Mouse (Mus musculus) neural tube, embryonic 14.5 days (tissue): Measurements from ENCODE around the gene Ptgr1. TPM values are rescaled to one million over a fixed set of nuclear protein-coding genes. Genes with fewer than 3 reads are reported as not detected.

Experiments used
- ATAC-seq: fragments of 200-750 bp; cut with Nextera tagmentation; 2 replicates; pipeline ENCODE4 v1.8.0; 2017; ENCODE audit warnings: low read depth, mild to moderate bottlenecking, moderate TSS enrichment, moderate library complexity
- H3K27ac ChIP-seq: fragments of 300-500 bp; sonication (generic); 2 replicates; pipeline ENCODE4 v1.5.1; 2014; ENCODE audit warnings: low read depth, mild to moderate bottlenecking, control low read depth, low read length, moderate library complexity, mixed read lengths
- H3K27me3 ChIP-seq: fragments of 300-500 bp; sonication (generic); 2 replicates; pipeline ENCODE4 v1.6.1; 2014; ENCODE audit warnings: low read length; ENCODE audit not compliant: control insufficient read depth, insufficient read depth
- H3K36me3 ChIP-seq: fragments of 300-500 bp; sonication (generic); 2 replicates; pipeline ENCODE4 v1.6.1; 2014; ENCODE audit warnings: low read length, mixed read lengths; ENCODE audit not compliant: control insufficient read depth, insufficient read depth
- H3K4me1 ChIP-seq: fragments of 300-500 bp; sonication (generic); 2 replicates; pipeline ENCODE4 v1.6.1; 2014; ENCODE audit warnings: low read length; ENCODE audit not compliant: control insufficient read depth, insufficient read depth
- H3K4me2 ChIP-seq: fragments of 300-500 bp; sonication (generic); 2 replicates; pipeline ENCODE4 v1.6.1; 2014; ENCODE audit warnings: mild to moderate bottlenecking, low read depth, low read length, control low read depth
- H3K4me3 ChIP-seq: fragments of 300-500 bp; sonication (generic); 2 replicates; pipeline ENCODE4 v1.5.1; 2014; ENCODE audit warnings: low read depth, low read length, control low read depth, mixed read lengths
- H3K9ac ChIP-seq: fragments of 300-500 bp; sonication (generic); replicated peaks from 2 replicates; pipeline ENCODE4 v1.6.1; 2014; ENCODE audit warnings: low read depth, mild to moderate bottlenecking, control low read depth, low read length, mixed read lengths
- H3K9me3 ChIP-seq: fragments of 300-500 bp; sonication (generic); 2 replicates; pipeline ENCODE4 v1.6.1; 2016; ENCODE audit warnings: low read length; ENCODE audit not compliant: control insufficient read depth
- WGBS: fragments of 180-500 bp; shearing (Covaris S2); extraction: QIAGEN DNeasy Blood & Tissue Kit; methylation state at CpG from one replicate; pipeline ENCODE4 v1.1.7; 2014; 5-methylcytosine and 5-hydroxymethylcytosine counted together
- polyA plus RNA-seq: library from polyadenylated mRNA; unstranded; fragments of >200 nt; fragmentation: Nextera tagmentation; extraction: Ambion mirVana; gene quantifications from 2 replicates; pipeline ENCODE4 v1.2.1, GENCODE M21; 2014

Gene Ptgr1
- polyA plus RNA-seq, 1 experiment from 2014 or later = 3.6 TPM

GRCm38 (mm10) chr4:58997081-58997480 lies 10.2 kb upstream of the Ptgr1 start:
- no peak overlapping the region for H3K27ac ChIP-seq
- H3K36me3 ChIP-seq = no peaks in the 10 kb centered on the region
- no peaks in the 10 kb centered on the region for H3K4me1 ChIP-seq
- H3K9me3 ChIP-seq = no peaks in the 10 kb centered on the region
- no peak overlapping the region for H3K4me2 ChIP-seq
- no peak for ATAC-seq
- H3K9ac ChIP-seq = no peak overlapping the region
- no peaks in the 10 kb centered on the region for H3K27me3 ChIP-seq
- 63% methylated on average over 5 of the region's 5 CpGs for WGBS
- no peak overlapping the region for H3K4me3 ChIP-seq

- H3K9ac ChIP-seq = no peak overlapping the region
- 70% methylated on average over 8 of the region's 8 CpGs for WGBS
- H3K4me3 ChIP-seq = no peak overlapping the region
- no peak for ATAC-seq
- no peaks in the 10 kb centered on the region for H3K4me1 ChIP-seq
- H3K27me3 ChIP-seq = no peaks in the 10 kb centered on the region
- no peak overlapping the region for H3K27ac ChIP-seq
- no peak overlapping the region for H3K4me2 ChIP-seq
- no peaks in the 10 kb centered on the region for H3K9me3 ChIP-seq
- H3K36me3 ChIP-seq = no peaks in the 10 kb centered on the region
These were observed 8.4 kb upstream of the Ptgr1 start for GRCm38 (mm10) chr4:58995251-58995693.

- Histone ChIP-seq H3K4me2 (no peak within 1 kb of the TSS), H3K4me1 (no peaks in the 10 kb centered on the region), H3K27ac (no peak within 1 kb of the TSS), H3K27me3 (no peaks in the 10 kb centered on the region), H3K4me3 (no peak within 1 kb of the TSS), H3K9ac (no peak within 1 kb of the TSS), H3K9me3 (no peaks in the 10 kb centered on the region), H3K36me3 (no peaks in the 10 kb centered on the region)
- 89% methylated on average over 4 of the region's 4 CpGs for WGBS
- ATAC-seq = no peak
These were observed 7.8 kb upstream of the Ptgr1 start, which contains the start of gene Dnajc25 for GRCm38 (mm10) chr4:58994762-58995161. TSS of gene Dnajc25 (plus strand) at chr4:58995062.

DNA sequence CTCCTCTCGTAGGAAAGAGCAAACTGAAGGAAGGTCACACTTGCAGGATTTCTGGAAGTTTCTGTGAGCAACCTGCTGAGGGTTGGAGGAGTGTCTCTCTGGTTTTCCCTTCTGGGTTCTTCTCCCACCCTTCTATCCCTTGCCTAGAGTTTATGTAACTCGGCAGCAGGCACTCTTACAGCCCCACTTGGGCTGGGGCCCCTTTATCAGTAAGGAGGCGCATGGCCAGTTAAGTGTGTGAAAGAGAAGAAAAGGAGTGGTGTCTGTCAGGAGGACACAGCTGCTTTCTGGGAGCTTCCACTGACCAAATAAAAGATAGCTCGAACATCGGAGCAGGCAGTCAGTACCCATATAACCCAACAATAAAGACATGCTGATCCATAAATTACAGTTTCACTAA lies 5.3 kb upstream of the Ptgr1 start:
- ATAC-seq = no peak
- H3K9me3 ChIP-seq = no peaks in the 10 kb centered on the region
- H3K4me2 ChIP-seq = no peak overlapping the region
- no peak overlapping the region for H3K27ac ChIP-seq
- WGBS = 77% methylated on average over 5 of the region's 5 CpGs
- H3K36me3 ChIP-seq = no peaks in the 10 kb centered on the region
- no peak overlapping the region for H3K4me3 ChIP-seq
- H3K4me1 ChIP-seq = no peaks in the 10 kb centered on the region
- H3K27me3 ChIP-seq = no peaks in the 10 kb centered on the region
- no peak overlapping the region for H3K9ac ChIP-seq

- Histone ChIP-seq H3K27ac (no peak overlapping the region), H3K4me2 (no peak overlapping the region), H3K9ac (no peak overlapping the region), H3K4me3 (no peak overlapping the region), H3K27me3 (no peaks in the 10 kb centered on the region), H3K9me3 (no peaks in the 10 kb centered on the region), H3K36me3 (no peaks in the 10 kb centered on the region), H3K4me1 (no peaks in the 10 kb centered on the region)
- WGBS = 88% methylated on average over 17 of the region's 17 CpGs
- ATAC-seq = no peak
These were observed 3.9 kb upstream of the Ptgr1 start for GRCm38 (mm10) chr4:58990609-58991434.

DNA sequence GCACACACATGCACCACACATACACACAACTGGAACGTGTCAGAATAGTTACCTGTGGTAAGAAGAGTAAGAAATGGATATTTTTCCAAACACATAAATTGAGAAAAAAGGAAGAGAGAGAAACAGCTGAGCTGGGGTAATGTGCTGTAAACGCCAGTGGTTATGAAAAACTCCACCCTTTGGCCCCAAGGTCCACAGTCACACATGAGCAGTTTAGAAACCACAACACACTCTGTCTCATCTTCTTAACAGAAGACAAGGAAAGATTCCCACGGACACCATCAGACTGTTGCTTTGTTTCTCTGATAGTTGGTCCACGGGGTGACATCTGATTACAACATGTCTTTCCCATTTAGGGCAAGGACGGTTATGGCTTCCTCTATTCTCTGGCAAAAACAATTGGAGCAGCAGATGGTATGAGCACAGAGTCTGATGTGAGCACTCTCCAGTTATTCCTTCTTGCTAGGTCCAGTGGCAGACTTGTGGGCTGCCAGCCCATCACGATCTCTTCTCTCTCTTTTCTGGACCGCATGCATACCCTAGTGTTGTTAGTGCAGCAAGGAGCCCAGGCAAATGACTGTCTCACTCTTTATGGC lies 2.5 kb upstream of the Ptgr1 start:
- ATAC-seq = no peak
- Histone ChIP-seq H3K9me3 (no peaks in the 10 kb centered on the region), H3K9ac (no peak overlapping the region), H3K4me1 (no peaks in the 10 kb centered on the region), H3K4me2 (no peak overlapping the region), H3K27me3 (no peaks in the 10 kb centered on the region), H3K36me3 (no peaks in the 10 kb centered on the region), H3K4me3 (no peak overlapping the region), H3K27ac (no peak overlapping the region)
- 80% methylated on average over 7 of the region's 7 CpGs for WGBS

DNA sequence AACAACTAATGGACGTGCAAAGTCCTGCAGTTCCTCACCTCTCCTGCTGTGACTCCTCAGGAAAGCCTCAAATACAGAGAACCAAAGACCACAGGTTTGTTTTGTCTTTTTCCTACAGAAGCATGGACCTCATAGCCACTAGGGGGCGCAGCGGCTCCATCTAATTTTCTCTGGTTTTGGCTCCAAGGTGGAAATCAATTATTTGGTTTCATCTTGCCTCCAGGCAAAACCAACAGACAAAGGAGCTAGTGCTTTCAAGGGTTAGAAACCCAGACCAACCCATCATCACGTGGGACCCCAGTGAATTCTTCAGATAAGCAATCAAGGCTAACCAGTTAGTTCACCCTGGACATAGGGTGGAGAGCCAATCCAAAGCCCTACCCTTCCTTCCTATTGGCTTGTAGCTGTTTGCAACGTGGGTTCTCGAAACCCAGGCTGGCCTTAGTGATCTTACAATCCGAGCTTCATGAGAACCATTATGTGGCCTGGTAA lies 1.7 kb downstream of the Ptgr1 start:
- 28% methylated on average over 7 of the region's 7 CpGs for WGBS
- Histone ChIP-seq H3K9ac (no peak overlapping the region), H3K27me3 (no peaks in the 10 kb centered on the region), H3K4me3 (no peak overlapping the region), H3K4me2 (no peak overlapping the region), H3K36me3 (no peaks in the 10 kb centered on the region), H3K9me3 (no peaks in the 10 kb centered on the region), H3K4me1 (no peaks in the 10 kb centered on the region), H3K27ac (no peak overlapping the region)
- peak; percentile 42; the same call in 1 of the 2 replicates for ATAC-seq

GRCm38 (mm10) chr4:58982806-58983205 lies 4.1 kb downstream of the Ptgr1 start:
- ATAC-seq = no peak
- no peaks in the 10 kb centered on the region for H3K9me3 ChIP-seq
- WGBS = 91% methylated on average over 8 of the region's 8 CpGs

DNA sequence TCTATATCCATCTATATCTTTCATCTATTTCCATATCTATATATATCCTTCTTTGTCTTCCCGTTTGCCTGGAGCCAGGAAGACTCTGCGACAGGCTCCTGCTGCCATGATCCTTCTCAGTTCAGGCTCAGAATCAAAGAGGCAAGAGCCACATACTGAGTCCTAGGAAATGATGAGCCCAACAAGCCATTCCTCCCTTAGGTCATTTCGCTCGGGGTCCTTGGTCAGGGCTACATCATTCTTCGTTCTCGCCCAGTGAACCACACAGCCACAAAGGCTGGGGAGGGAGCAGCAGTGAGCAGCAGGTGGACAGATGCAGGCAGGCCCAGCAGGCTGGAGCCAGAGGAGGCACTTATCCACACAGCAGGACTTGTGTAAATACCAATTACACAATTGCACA lies 5.5 kb downstream of the Ptgr1 start:
- Histone ChIP-seq H3K27ac (no peak overlapping the region), H3K27me3 (no peaks in the 10 kb centered on the region), H3K4me2 (no peak overlapping the region), H3K4me3 (no peak overlapping the region), H3K9ac (no peak overlapping the region), H3K4me1 (no peaks in the 10 kb centered on the region), H3K36me3 (no peaks in the 10 kb centered on the region), H3K9me3 (no peaks in the 10 kb centered on the region)
- ATAC-seq = no peak
- 74% methylated on average over 6 of the region's 6 CpGs for WGBS

More at GRCm38 (mm10) chr4:58982806-58983205, 4.1 kb downstream of the Ptgr1 start:
- Histone ChIP-seq H3K9ac (no peak overlapping the region), H3K27ac (no peak overlapping the region), H3K27me3 (no peaks in the 10 kb centered on the region), H3K4me3 (no peak overlapping the region), H3K36me3 (no peaks in the 10 kb centered on the region), H3K4me2 (no peak overlapping the region), H3K4me1 (no peaks in the 10 kb centered on the region)
